ENCODE assay signal across 9 mouse cellular contexts in genomic region chr12:117451441-117451840, GRCm38 (mm10).
DNase-seq lines count a peak whose midpoint lies in the region; ATAC-seq and TF ChIP-seq lines count a peak whose summit lies in the region.
"Had no signal": no experiment of that assay in that cellular context is flagged by ENCODE, and none has a peak within 500 bp of the region (broad histone marks: within the 10 kb centered on the region; RNA-seq: fewer than 3 reads in every experiment).

No protein-coding gene starts in this region.

- no peaks in the 10 kb centered on the region for H3K9me3 ChIP-seq in kidney, embryonic 14.5 days (ENCODE audit: control insufficient read depth, low read length)
- no peaks in the 10 kb centered on the region for H3K9me3 ChIP-seq in E14TG2a.4 (ENCODE audit: low read length)
- no peaks in the 10 kb centered on the region for H3K9me3 ChIP-seq in liver, postnatal 0 days (ENCODE audit: low read length)
- H3K9me3 ChIP-seq: lung, embryonic 15.5 days had no signal

- H3K27me3 ChIP-seq in kidney, embryonic 14.5 days (ENCODE audit: control insufficient read depth, insufficient read depth, low read length): no peaks in the 10 kb centered on the region
- no peaks in the 10 kb centered on the region; the same call in 1 of the 2 replicates for H3K27me3 ChIP-seq in E14TG2a.4 (ENCODE audit: insufficient read depth, low read length)
- 0 out of 2 replicates have a peak, but pooled peaks cover 2% of the 10 kb centered on the region for H3K27me3 ChIP-seq in liver, postnatal 0 days (ENCODE audit: insufficient read depth, low read length)
- H3K27me3 ChIP-seq: lung, embryonic 15.5 days had no signal

- H3K36me3 ChIP-seq in kidney, embryonic 14.5 days (ENCODE audit: control insufficient read depth, insufficient read depth, low read length): no peaks in the 10 kb centered on the region
- no peaks in the 10 kb centered on the region for H3K36me3 ChIP-seq in E14TG2a.4 (ENCODE audit: insufficient read depth, low read length)
- H3K36me3 ChIP-seq in liver, postnatal 0 days (replicated peaks; ENCODE audit: insufficient read depth, low read length): no peaks in the 10 kb centered on the region
- H3K36me3 ChIP-seq: lung, embryonic 15.5 days had no signal

- no peak for TF ChIP-seq EP300 in liver, postnatal 0 days (IDR thresholded peaks at IDR 0.05; ENCODE audit: low read depth)

- no peak for ATAC-seq in kidney, embryonic 14.5 days (ENCODE audit: low FRiP score, low TSS enrichment)
- no peak for ATAC-seq in liver, postnatal 0 days

- no peak overlapping the region for H3K4me3 ChIP-seq in kidney, embryonic 14.5 days (ENCODE audit: low read length)
- no peak overlapping the region for H3K4me3 ChIP-seq in E14TG2a.4 (replicated peaks; ENCODE audit: low read length)
- H3K4me3 ChIP-seq in liver, postnatal 0 days (ENCODE audit: low read depth, low read length): no peak overlapping the region
- H3K4me3 ChIP-seq: lung, embryonic 15.5 days had no signal

- H3K4me2 ChIP-seq in kidney, embryonic 14.5 days (replicated peaks; ENCODE audit: low read depth, low read length): no peak overlapping the region
- no peak overlapping the region for H3K4me2 ChIP-seq in liver, postnatal 0 days (ENCODE audit: low read depth, low read length)
- H3K4me2 ChIP-seq: lung, embryonic 15.5 days had no signal

- peak; percentile 95 for TF ChIP-seq CTCF in E14TG2a.4 (conservative IDR thresholded peaks at IDR 0.05; ENCODE audit: low read length)
- TF ChIP-seq CTCF in liver, postnatal 0 days (IDR thresholded peaks at IDR 0.05; ENCODE audit: low read depth): peak; percentile 60

- H3K27ac ChIP-seq in kidney, embryonic 14.5 days (ENCODE audit: low read depth, low read length): no peak overlapping the region
- H3K27ac ChIP-seq in liver, postnatal 0 days (ENCODE audit: low read depth): no peak overlapping the region

- peak; percentile 24 for DNase-seq in kidney, adult 9 months
- DNase-seq in B cell, adult 2 months: peak; percentile 64 to 69
- peak; percentile 35 for DNase-seq in liver, postnatal 0 days
- no peak for DNase-seq in cerebellum, adult 11 months
- no peak for DNase-seq in right cerebral cortex, adult 2 months (ENCODE audit: low spot score in 2 of 2)
- DNase-seq: gastrocnemius, postnatal 36 days had no signal

- 0 out of 2 replicates have a peak, but pooled peaks cover 5% of the 10 kb centered on the region for H3K4me1 ChIP-seq in kidney, embryonic 14.5 days (ENCODE audit: control insufficient read depth, insufficient read depth, low read length)
- H3K4me1 ChIP-seq in E14TG2a.4 (replicated peaks; ENCODE audit: low read depth, low read length): peaks cover 48% of the 10 kb centered on the region
- H3K4me1 ChIP-seq in liver, postnatal 0 days (ENCODE audit: insufficient read depth): peaks cover 7% of the 10 kb centered on the region

- no peak overlapping the region for H3K9ac ChIP-seq in kidney, embryonic 14.5 days (ENCODE audit: low read depth, low read length)
- H3K9ac ChIP-seq in liver, postnatal 0 days (replicated peaks): no peak overlapping the region
- H3K9ac ChIP-seq: lung, embryonic 15.5 days had no signal

- 71% methylated on average over 4 of the region's 4 CpGs for WGBS in kidney, embryonic 14.5 days
- 56% methylated on average over 4 of the region's 4 CpGs for WGBS in liver, postnatal 0 days (ENCODE audit: insufficient replicate concordance)

Comparison
In these comparisons a context has a peak if more than half of its experiments do, and no peak if none do; other contexts are left out.
1. DNase-seq: peak in kidney, adult 9 months (single experiment), B cell, adult 2 months (2 of 2) and liver, postnatal 0 days (single experiment); none in cerebellum, adult 11 months (single experiment) and right cerebral cortex, adult 2 months (0 of 2).